Mouse (Mus musculus): ENCODE measurements around the gene Enpp5. TPM values are rescaled to one million over a fixed set of nuclear protein-coding genes. Genes with fewer than 3 reads are reported as not detected.

The Enpp5 gene
- total RNA-seq, 2 experiments from 2014 or later: 175 to 187 TPM

- TF ChIP-seq CTCF (IDR thresholded peaks at IDR 0.05): no peak
- no peak overlapping the region for H3K27ac ChIP-seq
- no peak overlapping the region for H3K4me3 ChIP-seq
- intact Hi-C loops (cut with DNase I): no loop called here
- DNase-seq (ENCODE audit: extremely low spot score in 1 of 2, low spot score in 2 of 2): no peak
Observed at GRCm38 (mm10) chr17:44100906-44101305, 22.3 kb downstream of the Enpp5 start.

GRCm38 (mm10) chr17:44101961-44102360 lies 23.3 kb downstream of the Enpp5 start:
- no peak for TF ChIP-seq CTCF (IDR thresholded peaks at IDR 0.05)
- no peak overlapping the region for H3K27ac ChIP-seq
- no peak for DNase-seq (ENCODE audit: extremely low spot score in 1 of 2, low spot score in 2 of 2)
- intact Hi-C loops (cut with DNase I): no loop called here
- H3K4me3 ChIP-seq: no peak overlapping the region

GRCm38 (mm10) chr17:44105287-44106138 lies 26.9 kb downstream of the Enpp5 start, which contains the start of gene Enpp4:
TSS of gene Enpp4 (minus strand) at chr17:44105809.
- peak within 1 kb of the TSS; percentile 85 for H3K27ac ChIP-seq
- H3K4me3 ChIP-seq: peak within 1 kb of the TSS; percentile 59
- TF ChIP-seq CTCF (IDR thresholded peaks at IDR 0.05): no peak; the same call in 1 of the 2 replicates
- DNase-seq (ENCODE audit: extremely low spot score in 1 of 2, low spot score in 2 of 2): peak; percentile 91 to 94
- intact Hi-C loops (cut with DNase I): loop anchor here (1.0 to 2.0 kb wide), 2 partner anchors 14 to 27 kb away; partner anchors contain the start of gene Enpp5

GRCm38 (mm10) chr17:44108331-44108730 lies 29.7 kb downstream of the Enpp5 start:
- Histone ChIP-seq H3K4me3 (no peak overlapping the region), H3K27ac (peak overlapping the region; percentile 50; the same call in 1 of the 2 replicates)
- no peak for TF ChIP-seq CTCF (IDR thresholded peaks at IDR 0.05)
- intact Hi-C loops (cut with DNase I): no loop called here
- no peak for DNase-seq (ENCODE audit: extremely low spot score in 1 of 2, low spot score in 2 of 2)

- intact Hi-C loops (cut with DNase I): no loop called here
- no peak for TF ChIP-seq CTCF (IDR thresholded peaks at IDR 0.05)
- no peak for DNase-seq (ENCODE audit: extremely low spot score in 1 of 2, low spot score in 2 of 2)
- Histone ChIP-seq H3K4me3 (no peak overlapping the region), H3K27ac (no peak overlapping the region)
Observed at GRCm38 (mm10) chr17:44116584-44116983, 38.0 kb downstream of the Enpp5 start.

- no peak for TF ChIP-seq CTCF (IDR thresholded peaks at IDR 0.05)
- Histone ChIP-seq H3K4me3 (no peak overlapping the region), H3K27ac (no peak overlapping the region)
- DNase-seq (ENCODE audit: extremely low spot score in 1 of 2, low spot score in 2 of 2): no peak
- intact Hi-C loops (cut with DNase I): no loop called here
Observed at GRCm38 (mm10) chr17:44117721-44118120, 39.1 kb downstream of the Enpp5 start.

- DNase-seq (ENCODE audit: extremely low spot score in 1 of 2, low spot score in 2 of 2): no peak
Observed at GRCm38 (mm10) chr17:44118231-44118630, 39.6 kb downstream of the Enpp5 start.

GRCm38 (mm10) chr17:44121366-44122100 lies 42.9 kb downstream of the Enpp5 start:
- intact Hi-C loops (cut with DNase I): no loop called here
- no peak for DNase-seq (ENCODE audit: extremely low spot score in 1 of 2, low spot score in 2 of 2)
- no peak for TF ChIP-seq CTCF (IDR thresholded peaks at IDR 0.05)
- Histone ChIP-seq H3K27ac (peak overlapping the region; percentile 44; the same call in 1 of the 2 replicates), H3K4me3 (no peak overlapping the region)

More at GRCm38 (mm10) chr17:44118231-44118630, 39.6 kb downstream of the Enpp5 start:
- Histone ChIP-seq H3K27ac (no peak overlapping the region), H3K4me3 (no peak overlapping the region)
- intact Hi-C loops (cut with DNase I): no loop called here
- no peak for TF ChIP-seq CTCF (IDR thresholded peaks at IDR 0.05)

GRCm38 (mm10) chr17:44129092-44129750 lies 50.6 kb downstream of the Enpp5 start:
- Histone ChIP-seq H3K4me3 (no peak overlapping the region), H3K27ac (no peak overlapping the region)
- intact Hi-C loops (cut with DNase I): no loop called here
- no peak for TF ChIP-seq CTCF (IDR thresholded peaks at IDR 0.05)
- DNase-seq (ENCODE audit: extremely low spot score in 1 of 2, low spot score in 2 of 2): no peak

GRCm38 (mm10) chr17:44130429-44130828 lies 51.8 kb downstream of the Enpp5 start:
- Histone ChIP-seq H3K27ac (no peak overlapping the region), H3K4me3 (no peak overlapping the region)
- intact Hi-C loops (cut with DNase I): loop anchor here (1.0 kb wide), 3 partner anchors 54 to 431 kb away; no protein-coding TSS in a partner anchor
- peak; percentile 47 to 69 for DNase-seq (ENCODE audit: extremely low spot score in 1 of 2, low spot score in 2 of 2)
- TF ChIP-seq CTCF (IDR thresholded peaks at IDR 0.05): peak; percentile 96

- intact Hi-C loops (cut with DNase I): no loop called here
- H3K27ac ChIP-seq: no peak overlapping the region
- TF ChIP-seq CTCF (IDR thresholded peaks at IDR 0.05): no peak
Observed at GRCm38 (mm10) chr17:44134106-44134505, 55.5 kb downstream of the Enpp5 start.

More at GRCm38 (mm10) chr17:44134106-44134505, 55.5 kb downstream of the Enpp5 start:
- DNase-seq (ENCODE audit: extremely low spot score in 1 of 2, low spot score in 2 of 2): no peak
- H3K4me3 ChIP-seq: no peak overlapping the region

All from left cerebral cortex, adult 2 months (tissue).